Mouse (Mus musculus): ENCODE data around the gene Csgalnact2. TPM values are rescaled to one million over a fixed set of nuclear protein-coding genes. Genes with fewer than 3 reads are reported as not detected.

Gene Csgalnact2
- total and polyA plus RNA-seq, 3 experiments, result 4.3 to 20.4 (median 17.6) TPM

DNA sequence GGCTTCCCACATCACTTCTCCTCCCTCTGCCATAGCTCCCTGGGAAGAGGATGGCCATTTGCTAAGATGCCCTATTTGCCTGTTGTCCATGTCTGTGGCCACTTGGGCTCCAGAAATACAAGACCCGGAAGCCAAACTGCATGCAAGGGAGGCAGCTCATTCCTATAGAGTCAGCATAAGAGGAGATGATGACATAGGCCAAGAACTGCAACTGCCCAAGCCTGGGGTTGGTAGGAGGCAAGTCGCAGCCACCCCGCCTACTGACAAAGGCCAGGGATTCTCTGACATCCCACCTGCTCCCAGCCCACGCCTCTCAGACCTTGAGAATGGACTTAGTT, 68.0 kb downstream of the Csgalnact2 start:
- Histone ChIP-seq H3K27me3 (ENCODE audit: control insufficient read depth, insufficient read depth, low read length) (no peaks in the 10 kb centered on the region), H3K9ac (ENCODE audit: low read depth, low read length) (no peak overlapping the region), H3K4me1 (ENCODE audit: control insufficient read depth, insufficient read depth, low read length) (no peaks in the 10 kb centered on the region), H3K36me3 (ENCODE audit: control insufficient read depth, insufficient read depth, low read length) (no peaks in the 10 kb centered on the region), H3K27ac (no peak overlapping the region), H3K79me2 (replicated peaks; ENCODE audit: control insufficient read depth, insufficient read depth, low read length) (no peaks in the 10 kb centered on the region), H3K4me3 (no peak overlapping the region)
- intact Hi-C loops (cut with DNase I), result no loop called here
- WGBS, result 90% methylated on average over 4 of the region's 4 CpGs
- TF ChIP-seq POLR2A (IDR thresholded peaks at IDR 0.05; ENCODE audit: insufficient read depth, low read depth, low read length) (no peak), CTCF (IDR thresholded peaks at IDR 0.05) (no peak), EP300 (IDR thresholded peaks at IDR 0.05; ENCODE audit: insufficient read depth, low read depth, low read length) (no peak)
- DNase-seq, result no peak

DNA sequence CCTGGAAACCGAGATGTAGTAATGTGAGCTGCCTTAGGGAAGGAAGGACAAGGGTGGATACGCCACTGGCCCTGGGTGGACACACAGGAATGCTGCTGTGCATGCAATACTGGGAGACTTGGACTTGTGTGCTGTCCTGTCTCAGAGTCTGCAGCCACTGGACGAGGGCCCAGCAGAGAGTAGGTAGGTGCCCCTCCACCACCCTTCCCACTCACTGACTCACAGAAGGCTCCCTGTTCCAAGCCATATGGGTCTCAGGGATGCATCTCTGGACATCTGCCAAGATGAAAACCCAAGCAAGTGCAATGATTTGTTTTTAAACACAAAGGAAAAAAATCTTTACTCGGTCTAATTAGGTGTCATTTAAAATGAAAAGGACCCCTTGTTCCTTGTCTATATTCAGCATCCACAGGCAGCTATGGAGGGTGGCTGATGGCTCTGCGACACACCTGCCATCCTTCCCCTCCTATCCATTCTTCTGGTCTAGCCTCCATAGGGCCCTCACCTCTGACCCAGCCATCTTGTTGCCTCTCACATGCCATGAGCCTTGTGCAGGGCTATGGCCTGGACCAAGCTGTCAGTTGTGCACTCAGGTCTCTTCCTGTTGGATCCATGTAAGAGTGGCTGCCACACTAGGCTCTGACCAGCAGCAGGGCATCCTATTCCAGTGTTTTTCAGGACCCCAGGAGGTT, 68.5 kb downstream of the Csgalnact2 start:
- intact Hi-C loops (cut with DNase I), result no loop called here
- 63% methylated on average over 5 of the region's 5 CpGs for WGBS
- no peaks in the 10 kb centered on the region for H3K79me2 ChIP-seq (replicated peaks; ENCODE audit: control insufficient read depth, insufficient read depth, low read length)
- DNase-seq, result no peak
- H3K9ac ChIP-seq (ENCODE audit: low read depth, low read length), result no peak overlapping the region
- no peaks in the 10 kb centered on the region for H3K36me3 ChIP-seq (ENCODE audit: control insufficient read depth, insufficient read depth, low read length)
- H3K4me3 ChIP-seq, result no peak overlapping the region
- TF ChIP-seq EP300 (IDR thresholded peaks at IDR 0.05; ENCODE audit: insufficient read depth, low read depth, low read length), result no peak
- TF ChIP-seq POLR2A (IDR thresholded peaks at IDR 0.05; ENCODE audit: insufficient read depth, low read depth, low read length), result no peak
- TF ChIP-seq CTCF (IDR thresholded peaks at IDR 0.05), result no peak
- H3K4me1 ChIP-seq (ENCODE audit: control insufficient read depth, insufficient read depth, low read length), result no peaks in the 10 kb centered on the region
- no peaks in the 10 kb centered on the region for H3K27me3 ChIP-seq (ENCODE audit: control insufficient read depth, insufficient read depth, low read length)
- no peak overlapping the region for H3K27ac ChIP-seq

DNA sequence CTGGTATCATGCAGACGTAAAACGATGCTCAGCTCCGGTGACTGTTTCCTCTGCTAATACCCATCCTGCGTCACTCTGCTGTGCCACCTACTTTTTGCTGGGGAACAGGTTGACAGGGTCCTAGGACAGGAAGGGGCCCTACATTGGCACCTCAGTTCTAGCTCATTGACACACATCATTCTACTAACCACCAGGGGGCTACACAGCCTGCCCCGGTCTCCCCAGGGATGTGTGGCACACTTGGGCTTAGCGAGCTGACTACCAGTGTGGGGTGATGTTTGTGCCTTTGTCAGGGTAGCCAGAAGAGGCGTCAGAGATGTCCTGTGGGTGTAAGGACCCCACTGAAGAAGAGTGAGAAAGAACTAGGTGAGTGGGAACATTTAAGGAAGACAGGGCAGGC, 71.2 kb downstream of the Csgalnact2 start:
- TF ChIP-seq CTCF (IDR thresholded peaks at IDR 0.05) (0 out of 2 replicates have a peak, but pooled peaks have one; percentile 7), POLR2A (IDR thresholded peaks at IDR 0.05; ENCODE audit: insufficient read depth, low read depth, low read length) (no peak)
- intact Hi-C loops (cut with DNase I), result no loop called here
- H3K36me3 ChIP-seq (ENCODE audit: control insufficient read depth, insufficient read depth, low read length), result no peaks in the 10 kb centered on the region
- H3K9ac ChIP-seq (ENCODE audit: low read depth, low read length), result no peak overlapping the region
- H3K27me3 ChIP-seq (ENCODE audit: control insufficient read depth, insufficient read depth, low read length), result no peaks in the 10 kb centered on the region
- no peaks in the 10 kb centered on the region for H3K4me1 ChIP-seq (ENCODE audit: control insufficient read depth, insufficient read depth, low read length)
- no peak overlapping the region for H3K27ac ChIP-seq
- no peak overlapping the region for H3K4me3 ChIP-seq
- no peak for DNase-seq
- WGBS, result 80% methylated on average over 7 of the region's 7 CpGs
- no peaks in the 10 kb centered on the region for H3K79me2 ChIP-seq (replicated peaks; ENCODE audit: control insufficient read depth, insufficient read depth, low read length)

DNA sequence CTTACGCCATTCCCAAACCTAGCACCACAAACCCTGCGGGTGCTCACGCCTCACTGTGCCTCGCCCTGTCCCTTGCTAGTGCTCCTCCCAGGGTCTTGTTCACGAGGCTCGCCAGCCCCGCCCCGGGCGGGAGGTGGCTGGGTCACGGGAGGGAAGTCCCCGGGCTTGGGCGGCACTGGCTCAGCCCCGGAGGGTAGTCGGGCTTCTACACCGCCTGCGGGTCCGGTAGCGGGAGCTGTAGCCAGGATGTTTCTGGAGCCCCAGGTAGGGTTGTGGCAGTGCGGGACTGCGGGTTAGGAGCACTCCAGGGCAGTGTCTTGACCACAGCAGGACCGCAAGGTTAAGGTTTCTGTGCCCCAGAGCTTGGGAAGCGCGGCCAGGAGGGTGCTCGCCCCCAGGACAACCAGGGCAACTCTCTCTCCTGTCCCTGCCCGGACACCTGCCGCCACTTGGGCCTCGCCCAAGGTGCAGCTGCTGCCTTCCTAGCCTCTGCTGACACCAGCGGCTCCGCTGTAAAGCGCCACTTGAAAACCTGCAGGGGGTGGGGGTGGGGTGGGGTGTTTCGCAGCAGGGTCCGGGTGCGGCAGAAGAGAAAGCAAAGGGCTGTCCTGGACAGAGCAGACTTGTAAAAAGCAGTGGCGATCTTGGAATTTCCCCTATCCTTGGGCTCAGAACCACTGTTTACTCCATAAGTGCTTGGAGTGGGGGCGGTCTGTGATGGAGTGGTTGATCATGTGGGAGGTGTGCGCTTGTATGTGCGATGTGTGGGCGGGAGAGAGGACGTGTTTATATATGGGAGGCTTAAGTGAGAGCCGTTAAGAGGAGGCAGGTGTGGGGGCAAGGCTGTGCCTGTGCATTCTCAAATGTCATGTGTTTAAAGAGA, 72.5 kb downstream of the Csgalnact2 start:
- Histone ChIP-seq H3K79me2 (replicated peaks; ENCODE audit: control insufficient read depth, insufficient read depth, low read length) (no peaks in the 10 kb centered on the region), H3K27me3 (ENCODE audit: control insufficient read depth, insufficient read depth, low read length) (no peaks in the 10 kb centered on the region), H3K9ac (ENCODE audit: low read depth, low read length) (peak overlapping the region; percentile 68), H3K4me1 (ENCODE audit: control insufficient read depth, insufficient read depth, low read length) (no peaks in the 10 kb centered on the region), H3K27ac (no peak overlapping the region), H3K4me3 (peak overlapping the region; percentile 52), H3K36me3 (ENCODE audit: control insufficient read depth, insufficient read depth, low read length) (no peaks in the 10 kb centered on the region)
- intact Hi-C loops (cut with DNase I), result no loop called here
- WGBS, result 2% methylated on average over 39 of the region's 40 CpGs
- TF ChIP-seq CTCF (IDR thresholded peaks at IDR 0.05) (no peak), EP300 (IDR thresholded peaks at IDR 0.05; ENCODE audit: insufficient read depth, low read depth, low read length) (no peak), POLR2A (IDR thresholded peaks at IDR 0.05; ENCODE audit: insufficient read depth, low read depth, low read length) (no peak)
- DNase-seq, result peak; percentile 53 to 60

DNA sequence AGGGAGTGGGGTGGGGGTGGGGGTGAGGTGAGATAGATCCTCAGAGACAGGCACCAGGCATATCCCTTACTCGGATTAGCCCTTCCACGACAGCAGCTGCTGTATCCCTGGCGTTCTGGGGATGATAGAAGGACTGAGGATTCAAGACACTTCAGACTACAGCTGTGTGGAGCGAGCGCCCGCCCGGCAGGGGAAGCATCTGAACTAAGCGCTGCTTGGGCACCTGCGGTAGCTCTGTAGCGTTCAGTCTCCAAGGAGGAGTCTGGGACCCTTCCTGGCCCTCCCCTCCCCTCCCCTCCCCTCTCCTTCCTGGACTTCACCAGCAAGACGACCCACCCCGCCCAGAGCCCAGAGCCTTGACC, 73.1 kb downstream of the Csgalnact2 start:
- TF ChIP-seq CTCF (IDR thresholded peaks at IDR 0.05), result no peak
- no peak for TF ChIP-seq EP300 (IDR thresholded peaks at IDR 0.05; ENCODE audit: insufficient read depth, low read depth, low read length)
- no peak for TF ChIP-seq POLR2A (IDR thresholded peaks at IDR 0.05; ENCODE audit: insufficient read depth, low read depth, low read length)
- no peaks in the 10 kb centered on the region for H3K36me3 ChIP-seq (ENCODE audit: control insufficient read depth, insufficient read depth, low read length)
- no peaks in the 10 kb centered on the region for H3K79me2 ChIP-seq (replicated peaks; ENCODE audit: control insufficient read depth, insufficient read depth, low read length)
- WGBS, result 2% methylated on average over 12 of the region's 12 CpGs
- no peaks in the 10 kb centered on the region for H3K4me1 ChIP-seq (ENCODE audit: control insufficient read depth, insufficient read depth, low read length)
- no peak overlapping the region for H3K27ac ChIP-seq
- H3K27me3 ChIP-seq (ENCODE audit: control insufficient read depth, insufficient read depth, low read length), result no peaks in the 10 kb centered on the region
- peak overlapping the region; percentile 52 for H3K4me3 ChIP-seq
- intact Hi-C loops (cut with DNase I), result no loop called here
- peak overlapping the region; percentile 68 for H3K9ac ChIP-seq (ENCODE audit: low read depth, low read length)
- no peak for DNase-seq

DNA sequence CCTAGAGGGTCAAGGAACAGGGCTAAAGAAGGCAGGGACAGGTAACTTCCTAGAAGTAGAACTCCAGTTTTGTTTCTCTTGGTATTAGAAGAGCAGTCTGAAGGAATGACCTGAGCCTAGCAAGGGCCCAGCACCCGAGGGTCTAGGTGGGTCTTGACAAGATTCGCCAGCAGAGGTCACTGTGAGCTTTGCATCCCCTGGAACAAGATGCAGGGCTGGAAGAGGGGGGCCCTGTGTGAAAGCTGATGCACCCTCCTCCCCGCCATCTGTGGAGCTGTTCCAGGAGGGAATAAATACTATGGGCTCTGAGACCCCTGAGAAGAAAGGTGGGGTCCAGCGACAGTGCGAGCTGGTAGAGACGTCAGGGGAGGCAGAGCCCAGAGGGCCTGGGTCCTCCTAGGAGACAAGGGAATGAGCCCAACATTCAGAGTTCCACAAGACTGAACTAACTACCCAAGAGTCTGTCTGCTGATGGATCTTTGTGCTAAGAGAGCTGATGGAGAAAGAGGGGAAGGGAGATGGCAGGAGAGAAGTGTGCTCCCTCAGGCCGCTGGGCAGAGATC, 73.9 kb downstream of the Csgalnact2 start:
- intact Hi-C loops (cut with DNase I), result no loop called here
- no peak overlapping the region for H3K27ac ChIP-seq
- H3K4me3 ChIP-seq, result no peak overlapping the region
- DNase-seq, result peak; percentile 29 to 48
- WGBS, result 21% methylated on average over 7 of the region's 7 CpGs
- H3K27me3 ChIP-seq (ENCODE audit: control insufficient read depth, insufficient read depth, low read length), result no peaks in the 10 kb centered on the region
- H3K79me2 ChIP-seq (replicated peaks; ENCODE audit: control insufficient read depth, insufficient read depth, low read length), result no peaks in the 10 kb centered on the region
- TF ChIP-seq EP300 (IDR thresholded peaks at IDR 0.05; ENCODE audit: insufficient read depth, low read depth, low read length) (no peak), POLR2A (IDR thresholded peaks at IDR 0.05; ENCODE audit: insufficient read depth, low read depth, low read length) (no peak), CTCF (IDR thresholded peaks at IDR 0.05) (peak; percentile 62)
- no peaks in the 10 kb centered on the region for H3K4me1 ChIP-seq (ENCODE audit: control insufficient read depth, insufficient read depth, low read length)
- H3K9ac ChIP-seq (ENCODE audit: low read depth, low read length), result no peak overlapping the region
- no peaks in the 10 kb centered on the region for H3K36me3 ChIP-seq (ENCODE audit: control insufficient read depth, insufficient read depth, low read length)
